Mouse (Mus musculus): ENCODE measurements around the gene Gm49354.
A peak's percentile ranks its signal among the peaks of the same experiment; 100 is the strongest.
"Not testable (repeated sequence)": the region's sequence is repeated elsewhere in the genome, so short reads cannot be mapped to it uniquely, and the experiment has no call there.

The Gm49354 gene

DNA sequence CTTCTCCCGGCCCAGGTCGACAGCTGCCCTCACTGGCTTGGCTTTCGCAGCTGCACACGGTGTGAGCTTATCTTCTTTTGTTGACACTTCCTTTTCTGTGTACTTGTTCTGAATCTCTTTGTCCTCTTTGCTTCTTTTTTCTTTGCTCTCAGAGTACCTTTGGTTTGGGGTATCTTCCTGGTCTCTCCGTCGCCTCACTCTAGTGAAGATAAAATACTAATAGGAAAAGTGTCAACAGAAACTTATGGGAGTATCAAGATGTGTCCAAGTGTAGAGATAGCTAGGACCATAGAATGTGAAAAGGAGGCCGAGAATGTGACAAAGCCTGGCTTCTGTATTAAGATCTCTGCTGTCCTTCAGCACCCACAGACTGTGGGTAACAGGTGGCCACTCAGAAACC is at the start of gene Gm49354:
Gene Gm49354 (minus strand): TSS at position 101 of the 400 bp plus-strand sequence.
- no peak for DNase-seq (ENCODE audit: low read depth, low spot score)

DNA sequence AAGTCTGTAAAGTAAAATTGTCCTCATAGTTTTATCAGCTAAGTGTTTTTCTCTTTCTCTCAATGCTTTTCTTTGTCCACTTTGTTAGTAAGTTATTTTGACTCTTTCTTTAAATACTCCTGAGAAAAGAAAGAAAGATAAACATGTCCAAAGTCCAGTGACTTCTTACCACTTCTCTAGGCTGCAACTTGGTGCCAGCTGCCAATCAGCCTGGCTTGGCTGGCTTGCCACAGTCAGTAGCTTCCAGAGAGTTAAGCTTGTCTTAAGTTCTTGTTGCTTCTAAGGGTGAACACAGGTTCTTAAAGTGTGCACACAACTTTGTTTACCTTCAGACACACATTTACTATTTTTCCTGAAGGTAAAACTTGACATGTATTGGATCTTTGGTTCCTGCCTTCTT is 43.9 kb upstream of the Gm49354 start:
- no peak for DNase-seq (ENCODE audit: low read depth, low spot score)

DNA sequence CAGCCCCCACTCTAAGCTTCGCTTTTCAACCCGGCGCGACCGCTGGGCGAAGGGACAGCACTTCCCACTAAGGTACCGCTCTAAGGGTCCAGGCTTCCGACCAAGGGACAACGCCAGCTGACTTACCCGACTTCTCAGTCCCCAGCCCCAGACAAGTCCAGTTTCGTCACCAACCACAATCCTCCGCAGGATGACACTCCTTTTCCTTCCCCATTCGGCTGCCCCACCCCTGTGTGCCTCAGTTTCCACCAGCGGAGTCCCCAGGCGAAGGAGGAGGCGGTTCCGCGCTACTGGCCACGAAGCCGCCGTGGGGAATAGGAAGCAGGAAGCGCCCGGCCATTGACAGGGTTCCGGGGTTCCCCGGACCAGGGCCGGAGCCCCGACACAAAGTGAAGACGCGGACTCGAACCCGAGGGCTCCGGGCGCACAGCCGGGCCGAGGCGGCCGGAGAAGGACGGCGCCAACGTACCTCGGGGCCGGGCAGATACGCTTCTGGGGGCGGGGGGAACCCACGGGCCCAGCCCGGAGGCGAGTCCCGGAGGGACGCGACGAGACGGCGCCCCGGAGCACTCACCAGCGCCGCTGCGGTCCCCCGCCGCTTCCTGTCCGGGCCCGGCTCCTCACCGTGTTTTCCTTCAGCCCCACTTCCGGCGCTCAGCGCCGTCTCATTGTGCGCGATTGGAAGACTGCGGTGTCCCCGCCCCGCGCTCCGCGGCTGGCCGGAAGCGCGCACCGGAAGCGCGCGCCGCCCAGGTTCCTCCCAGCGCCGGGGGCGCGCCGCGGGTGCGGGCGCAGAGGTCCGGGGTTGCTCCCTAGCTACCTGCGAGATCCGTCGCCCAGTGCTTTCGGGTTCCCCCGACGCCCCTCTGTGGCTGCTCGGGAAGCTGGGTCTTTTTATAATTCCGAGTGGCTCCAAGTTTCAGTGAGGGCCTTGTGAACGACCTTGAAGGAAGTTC is 40.7 kb upstream of the Gm49354 start, which contains the start of gene Tut7:
Gene Tut7 (minus strand): TSS at position 641 of the 956 bp plus-strand sequence.
- peak; percentile 85 for DNase-seq (ENCODE audit: low read depth, low spot score)

DNA sequence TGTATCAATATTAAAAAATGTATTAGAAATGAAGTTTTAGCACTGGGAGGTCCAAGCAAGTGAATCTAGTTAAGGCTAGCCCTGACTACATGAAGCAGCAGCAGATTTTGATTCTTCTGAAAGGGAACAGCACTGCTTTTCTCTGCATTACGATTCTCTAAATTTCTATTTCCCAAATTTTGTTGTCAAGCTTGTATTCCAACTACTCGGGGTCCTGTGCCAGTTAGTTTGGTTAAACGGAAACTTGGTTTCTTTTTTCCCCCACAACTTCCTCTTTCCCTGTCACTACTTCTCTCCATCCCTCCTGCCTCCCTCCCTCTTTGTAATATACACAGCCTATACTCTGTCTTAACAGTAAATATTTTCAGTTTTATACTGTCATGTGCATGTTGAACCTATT is 38.8 kb upstream of the Gm49354 start:
- no peak for DNase-seq (ENCODE audit: low read depth, low spot score)

DNA sequence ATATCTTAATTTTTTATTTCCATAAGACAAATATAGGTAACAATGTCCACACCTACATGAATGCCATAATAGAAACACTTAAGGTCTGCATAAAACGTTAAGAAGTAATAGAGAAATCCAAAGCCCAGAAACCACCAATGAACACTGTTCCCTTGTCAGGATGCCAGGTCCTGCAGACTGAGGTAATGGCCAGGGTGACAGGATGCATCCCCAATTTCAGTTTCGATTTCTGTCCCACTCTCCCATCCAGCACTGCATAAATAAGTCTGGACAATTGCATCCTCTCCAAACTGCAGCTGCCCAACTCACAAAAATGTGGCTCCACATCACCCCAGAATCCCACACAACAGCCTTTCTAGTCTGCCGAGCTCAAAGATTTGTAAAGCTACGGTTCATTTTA is 38.1 kb upstream of the Gm49354 start:
- no peak for DNase-seq (ENCODE audit: low read depth, low spot score)

DNA sequence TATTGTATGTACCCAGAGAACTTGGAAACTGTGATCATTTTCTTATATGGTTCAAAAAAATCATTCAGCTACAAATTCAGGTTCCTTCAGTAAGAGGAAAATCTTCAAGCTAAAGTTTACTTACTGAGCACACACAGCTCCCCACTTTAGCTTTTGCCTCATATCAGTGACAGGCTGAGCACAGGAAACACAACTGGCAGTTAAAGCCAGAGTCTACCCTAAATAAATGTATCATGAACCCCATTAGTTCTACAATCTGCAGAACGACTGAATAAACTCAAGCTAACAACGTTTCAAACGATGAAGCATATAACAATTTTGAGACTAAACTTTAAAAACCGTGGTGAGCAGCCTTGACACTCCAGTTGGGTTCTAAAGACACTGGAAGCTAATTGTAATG is 35.3 kb upstream of the Gm49354 start:
- DNase-seq (ENCODE audit: low read depth, low spot score): no peak

DNA sequence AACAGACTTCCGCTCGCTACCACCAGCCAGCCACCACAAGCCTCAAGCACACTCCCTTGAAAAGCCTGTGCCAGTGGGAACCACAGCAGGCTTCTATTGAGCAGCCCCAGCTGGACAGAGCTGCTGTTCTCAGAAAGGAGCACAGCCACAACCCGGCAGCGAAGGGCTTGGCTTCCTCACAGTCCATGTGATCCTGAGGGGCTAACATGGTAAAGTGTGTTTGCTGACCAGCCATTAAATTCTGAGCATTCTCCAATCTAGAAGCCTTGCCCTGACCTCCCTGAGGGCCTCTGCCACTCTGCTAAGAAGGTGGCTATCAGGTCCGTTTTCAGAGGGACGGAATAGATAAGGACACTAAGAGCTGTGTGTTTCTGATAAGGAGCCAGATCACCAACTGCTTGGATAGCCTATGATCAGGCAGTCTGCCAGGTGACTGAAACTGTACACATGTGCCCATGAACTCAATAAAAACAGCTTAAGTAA is 32.1 kb upstream of the Gm49354 start:
- no peak for DNase-seq (ENCODE audit: low read depth, low spot score)

DNA sequence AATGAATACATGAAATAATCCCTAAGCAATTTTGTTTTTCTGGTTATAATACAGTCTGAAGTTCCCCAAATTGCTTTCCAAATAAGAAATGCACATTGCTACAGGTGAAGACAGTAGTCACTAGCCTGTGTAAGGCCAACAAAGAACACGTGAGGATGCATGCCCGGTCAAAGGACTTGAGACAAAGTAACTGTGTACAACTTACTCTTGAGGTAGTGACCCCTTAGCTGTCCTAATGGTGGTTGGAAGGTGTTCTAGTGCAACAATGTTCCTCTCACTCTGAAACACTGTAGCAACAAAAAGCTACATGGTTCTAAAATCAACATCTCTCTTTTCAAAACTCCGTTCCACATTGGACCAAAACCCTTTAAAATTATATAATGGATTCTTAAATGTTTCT is 29.5 kb upstream of the Gm49354 start:
- no peak for DNase-seq (ENCODE audit: low read depth, low spot score)

DNA sequence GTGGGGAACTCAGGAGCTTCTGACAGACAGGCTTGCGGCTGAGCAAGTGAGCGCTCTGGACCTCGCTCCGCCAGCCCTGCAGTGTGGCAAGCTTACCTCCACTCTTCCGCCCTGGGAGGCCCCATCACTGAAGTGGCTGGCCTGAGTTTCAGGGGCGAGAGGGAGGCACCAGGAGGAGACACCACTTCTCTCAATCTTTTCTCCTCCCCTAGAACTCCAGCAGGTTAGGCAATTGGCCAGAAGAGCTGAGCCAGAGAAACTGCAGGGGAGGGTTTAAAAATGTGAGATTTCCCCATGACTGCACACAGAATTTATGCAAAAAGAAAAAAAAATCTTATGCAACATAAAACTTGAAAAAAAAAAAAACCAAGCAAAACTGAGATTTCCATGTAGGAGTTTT is 19.0 kb upstream of the Gm49354 start:
- DNase-seq (ENCODE audit: low read depth, low spot score): no peak

DNA sequence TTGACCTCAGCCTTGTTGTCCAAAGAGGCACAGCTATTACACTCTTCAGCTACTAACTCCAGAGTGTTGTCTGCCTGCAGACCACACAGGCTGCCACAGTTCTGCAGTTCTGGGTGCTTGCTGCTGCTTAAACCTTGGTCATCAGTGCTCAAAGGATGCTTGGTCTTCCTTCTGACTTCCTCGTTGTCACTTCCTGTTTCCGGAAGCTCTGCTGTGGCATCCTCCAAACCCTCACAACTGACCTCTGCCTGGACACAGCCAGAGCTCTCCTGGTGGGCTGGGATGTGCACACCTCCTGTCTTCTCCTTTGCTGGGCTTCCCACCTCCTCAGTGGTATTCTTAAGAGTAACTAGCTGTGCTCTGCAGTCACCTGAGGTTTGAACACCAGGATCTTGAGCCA is 18.0 kb upstream of the Gm49354 start:
- DNase-seq (ENCODE audit: low read depth, low spot score): no peak

DNA sequence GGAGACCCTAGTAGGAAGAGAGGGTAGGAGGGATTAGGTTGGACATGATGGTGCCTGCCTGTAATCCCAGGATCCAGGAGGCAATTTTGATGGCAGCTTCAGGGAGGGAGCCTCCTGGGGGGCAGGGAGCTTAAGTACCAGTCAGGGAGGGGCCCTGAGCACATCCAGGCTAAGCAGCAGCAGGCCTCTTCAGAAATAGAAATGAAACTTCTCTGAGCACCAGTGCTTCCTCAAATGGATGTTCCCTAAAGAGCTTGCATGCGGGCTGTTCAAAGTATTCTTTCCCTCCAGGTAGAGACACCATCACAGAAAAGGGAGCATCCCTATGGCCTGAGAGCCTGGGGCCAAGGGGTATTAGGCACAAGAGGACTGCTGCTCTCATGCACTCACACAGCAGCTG is 16.3 kb upstream of the Gm49354 start:
- DNase-seq (ENCODE audit: low read depth, low spot score): no peak

DNA sequence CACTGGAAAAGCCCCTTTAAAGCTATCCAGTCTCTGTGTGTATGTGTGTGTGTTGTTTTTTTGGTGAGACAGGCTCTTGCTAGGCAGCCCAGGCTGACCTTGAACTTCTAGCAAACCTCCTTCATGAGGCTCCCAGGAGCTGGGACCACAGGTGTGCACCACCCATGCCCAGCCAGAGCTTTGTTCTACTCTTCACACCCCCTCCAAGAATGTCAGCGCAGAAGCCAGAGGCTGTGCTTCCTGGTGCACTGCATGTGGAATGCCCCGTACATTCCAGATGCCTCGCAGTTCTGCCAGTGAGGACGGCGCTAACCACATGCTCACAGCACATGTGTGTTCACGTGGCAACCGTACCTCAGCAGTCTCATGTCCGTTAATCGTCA is 14.4 kb upstream of the Gm49354 start:
- no peak for DNase-seq (ENCODE audit: low read depth, low spot score)

DNA sequence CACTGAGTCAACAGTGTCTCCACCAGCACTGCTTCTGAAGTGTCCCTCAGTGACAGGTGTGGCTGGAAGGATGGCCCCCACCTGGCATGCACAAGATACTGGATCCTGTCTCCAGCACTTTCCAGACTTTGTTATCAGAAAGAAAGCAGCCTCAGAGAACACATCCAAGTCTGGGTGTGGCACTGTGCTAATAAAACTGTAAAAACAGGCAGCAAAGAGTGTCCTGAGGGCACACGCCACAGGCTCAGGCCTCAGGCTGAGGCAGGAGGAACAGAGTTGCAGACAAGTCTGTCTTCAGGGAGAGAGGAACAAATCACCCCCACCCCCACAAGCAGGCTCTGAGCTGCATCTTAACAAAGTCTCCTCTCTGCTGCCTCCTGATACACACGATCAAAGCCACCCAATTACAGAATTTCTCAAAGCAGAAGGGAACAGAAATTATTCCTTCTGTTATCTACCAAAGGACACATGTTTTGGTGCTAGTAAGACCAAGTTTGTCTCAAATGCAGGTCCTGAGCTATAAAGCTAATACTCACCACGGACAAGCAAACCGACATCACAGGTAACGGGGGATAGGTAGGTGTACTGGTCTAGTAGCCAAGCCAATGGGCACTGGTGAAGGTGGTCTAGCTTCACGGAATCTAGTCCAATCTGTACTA is 13.9 kb upstream of the Gm49354 start:
- no peak for DNase-seq (ENCODE audit: low read depth, low spot score)

DNA sequence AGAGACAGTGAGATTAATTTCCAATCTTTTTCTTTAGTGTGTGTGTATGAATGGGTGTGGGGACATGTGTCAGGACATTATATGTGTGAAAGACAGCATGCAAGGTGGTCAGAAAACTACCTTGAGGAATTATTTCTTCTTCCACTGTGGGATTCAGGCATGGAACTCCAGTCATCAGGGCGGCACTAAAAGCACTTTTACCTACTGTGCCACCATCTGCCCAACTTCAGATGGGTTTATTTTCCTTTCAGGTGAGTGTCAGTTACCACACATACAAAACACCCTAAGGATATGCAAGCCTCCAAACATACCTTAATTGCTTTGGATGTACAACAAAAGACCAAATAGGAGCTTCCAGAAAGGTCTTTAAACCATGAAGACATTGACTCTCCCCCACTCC is 12.7 kb upstream of the Gm49354 start:
- no peak for DNase-seq (ENCODE audit: low read depth, low spot score)

DNA sequence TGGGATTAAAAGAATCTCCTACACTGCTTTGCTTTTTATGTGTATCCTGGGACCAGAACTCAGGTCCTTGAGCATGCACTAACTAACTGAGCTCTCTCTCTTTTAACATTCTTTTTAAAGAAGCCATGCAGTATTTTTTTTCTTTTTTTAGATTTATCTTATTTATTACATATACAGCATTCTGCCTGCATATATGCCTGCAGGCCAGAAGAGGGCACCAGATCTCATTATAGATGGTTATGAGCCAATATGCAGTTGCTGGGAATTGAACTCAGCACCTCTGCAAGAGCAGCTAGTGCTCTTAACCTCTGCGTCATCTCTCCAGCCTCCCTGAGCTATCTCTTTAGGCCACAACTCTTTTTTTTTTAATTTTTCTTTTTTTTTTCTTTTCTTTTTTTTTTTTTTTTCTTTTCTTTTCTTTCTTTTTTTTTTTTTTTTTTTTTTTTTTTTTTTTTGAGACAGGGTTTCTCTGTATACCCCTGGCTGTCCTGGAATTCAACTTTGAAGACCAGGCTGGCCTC is 2.2 kb downstream of the Gm49354 start:
- DNase-seq (ENCODE audit: low read depth, low spot score): not testable (repeated sequence)

DNA sequence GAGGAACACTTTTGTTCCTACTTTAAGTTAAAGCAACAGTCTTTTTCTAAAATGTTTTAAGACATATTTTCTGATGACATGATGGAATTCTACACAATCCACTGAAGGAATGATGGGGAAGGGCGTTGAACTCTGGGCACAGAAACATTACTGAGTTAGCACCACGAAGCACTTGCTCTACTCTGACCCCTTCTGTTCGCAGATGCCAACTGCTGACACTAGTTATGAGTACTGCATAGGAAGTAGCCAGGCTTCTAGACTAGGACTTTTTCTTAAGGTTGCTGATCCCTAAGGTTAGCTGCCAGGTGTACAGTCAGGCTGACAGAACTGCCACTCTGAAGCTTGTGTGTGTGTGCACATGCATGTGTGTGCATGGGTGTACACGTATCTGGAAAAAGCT is 2.8 kb downstream of the Gm49354 start:
- DNase-seq (ENCODE audit: low read depth, low spot score): no peak

DNA sequence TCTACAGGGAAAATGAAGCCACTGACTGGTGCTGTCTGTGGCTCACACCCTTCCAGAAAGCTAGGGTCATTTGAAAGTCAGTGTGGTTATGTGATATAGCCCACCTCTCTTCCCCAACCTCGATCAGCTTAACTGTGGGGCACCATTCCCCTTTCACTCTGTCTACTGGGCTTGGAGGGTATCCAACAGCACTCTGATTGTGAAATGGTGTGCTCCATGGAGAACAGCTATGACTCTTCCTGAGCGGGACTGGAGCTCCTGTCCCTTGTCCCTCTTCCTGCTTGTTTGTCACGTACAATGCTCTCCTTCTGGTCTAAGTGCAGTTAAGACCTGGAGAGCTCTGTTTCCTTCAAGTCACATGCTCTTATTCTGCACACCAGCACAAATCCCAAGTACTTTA is 6.9 kb downstream of the Gm49354 start:
- no peak for DNase-seq (ENCODE audit: low read depth, low spot score)

DNA sequence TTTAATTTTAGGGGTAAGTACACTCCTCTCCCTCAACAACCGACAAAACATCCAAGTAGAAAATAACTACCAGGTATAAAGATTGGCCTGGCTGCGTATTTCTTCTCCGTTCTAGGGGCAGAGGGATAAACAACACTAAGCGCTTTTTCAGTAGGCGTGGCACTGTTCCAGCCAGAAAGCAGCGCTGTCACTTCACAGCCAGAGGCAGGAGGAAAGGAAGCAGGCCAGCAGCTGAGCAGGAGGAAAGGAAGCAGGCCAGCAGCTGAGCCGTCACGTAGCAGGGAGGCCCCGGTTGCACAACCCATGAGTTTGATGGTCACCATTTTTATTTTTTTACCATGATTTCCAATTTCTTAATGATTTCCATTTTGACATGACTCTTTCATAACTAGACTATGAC is 10.8 kb downstream of the Gm49354 start:
- DNase-seq (ENCODE audit: low read depth, low spot score): no peak

DNA sequence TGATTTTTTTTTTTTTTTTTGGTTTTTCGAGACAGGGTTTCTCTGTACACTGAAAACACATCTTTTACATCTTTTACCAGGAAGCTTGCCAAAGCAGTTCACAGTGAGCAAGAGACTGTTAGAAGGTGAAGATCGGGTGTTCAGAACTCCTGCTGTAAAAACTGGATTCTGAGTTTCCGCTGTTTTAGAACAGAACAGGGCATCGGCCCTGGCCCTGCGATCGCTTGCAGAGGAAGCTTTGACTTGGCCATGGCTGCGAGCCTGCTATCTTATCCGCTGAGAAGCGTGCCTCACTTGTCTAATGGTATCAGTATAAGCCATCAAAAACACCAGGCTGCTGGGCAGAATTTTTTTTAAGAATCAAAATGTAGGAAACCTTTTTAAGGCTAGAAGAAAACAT is 11.2 kb downstream of the Gm49354 start:
- DNase-seq (ENCODE audit: low read depth, low spot score): no peak

DNA sequence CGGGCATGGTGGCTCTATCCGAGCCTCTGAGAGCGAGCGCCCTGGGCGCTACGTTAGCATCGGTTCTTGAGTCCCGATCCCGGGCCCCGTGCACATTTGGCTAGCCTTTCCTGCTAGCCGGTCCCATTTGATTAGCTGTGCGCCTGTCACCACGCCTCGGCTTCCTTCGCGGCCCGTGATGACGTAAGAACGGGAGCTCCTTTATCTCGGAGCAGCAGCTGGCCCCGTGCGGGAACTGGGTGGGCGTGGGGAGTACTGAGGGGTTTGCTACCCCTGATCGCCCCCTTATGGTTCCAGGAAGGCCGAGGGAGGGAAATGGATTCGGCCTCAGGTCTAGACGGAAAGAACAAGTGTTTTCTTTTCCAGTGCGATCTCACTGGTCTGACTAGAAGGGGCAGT is 11.9 kb downstream of the Gm49354 start:
- DNase-seq (ENCODE audit: low read depth, low spot score): peak; percentile 70

DNA sequence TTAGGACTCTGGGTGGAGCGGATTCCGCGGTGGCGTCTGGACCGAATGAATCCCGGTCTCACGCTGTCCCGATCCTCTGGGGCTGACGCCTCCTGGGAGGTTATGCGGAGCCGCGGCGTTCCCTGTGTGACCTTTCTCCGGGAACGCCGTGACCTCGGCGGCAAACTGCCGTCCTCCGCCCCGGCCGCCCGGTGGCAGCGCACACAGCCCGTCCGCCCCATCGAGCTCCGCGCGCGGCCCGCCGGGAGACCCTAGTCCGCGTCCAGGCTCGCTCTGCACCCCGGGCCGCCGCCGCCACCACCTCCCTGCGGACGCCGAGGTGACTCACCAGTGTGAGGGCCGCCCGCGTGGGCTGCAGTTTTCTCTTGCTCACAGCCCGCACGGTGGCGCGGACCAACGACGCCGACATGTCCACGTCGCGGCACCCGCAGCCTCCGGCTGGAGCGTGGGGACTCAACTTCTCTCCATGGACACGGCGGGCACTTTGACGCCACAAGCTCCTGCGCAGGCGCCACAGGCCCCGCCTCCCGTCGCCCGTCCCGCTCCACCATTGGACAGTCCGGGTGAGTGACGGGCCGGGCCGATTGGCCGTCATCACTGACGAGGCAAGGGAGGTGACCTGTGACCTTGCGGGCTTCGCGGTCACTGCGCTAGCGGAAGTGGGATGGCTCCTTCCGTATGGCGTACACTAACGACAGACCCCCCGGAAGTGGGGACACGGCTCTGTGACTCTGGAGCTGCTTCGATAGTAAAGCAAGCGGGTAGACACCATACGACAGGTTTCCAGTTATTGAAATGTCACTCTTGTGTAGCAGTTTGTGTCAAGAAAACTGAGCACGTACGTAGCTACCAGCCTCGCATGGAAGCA is 12.5 kb downstream of the Gm49354 start, which contains the start of gene Isca1:
Gene Isca1 (minus strand): TSS at position 515 of the 868 bp plus-strand sequence.
- DNase-seq (ENCODE audit: low read depth, low spot score): peak; percentile 93

DNA sequence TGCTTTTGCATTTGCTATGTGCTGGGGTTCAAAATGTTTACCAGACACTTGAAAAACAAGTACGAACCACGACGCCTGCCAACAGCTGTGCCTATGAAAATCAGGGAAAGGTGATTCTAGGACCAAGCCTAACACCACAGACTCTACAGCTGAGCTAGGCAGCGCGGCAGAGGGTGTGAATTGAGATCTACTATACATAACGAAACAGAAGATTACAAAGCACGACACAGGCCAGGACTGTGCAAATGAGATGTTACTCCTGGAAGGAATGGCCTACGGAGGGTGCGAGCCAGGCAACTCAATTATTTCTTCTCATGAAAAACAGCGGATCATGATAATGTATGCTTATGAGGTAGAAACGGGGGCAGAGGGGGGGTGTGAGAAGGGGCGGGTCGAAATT is 13.5 kb downstream of the Gm49354 start:
- no peak for DNase-seq (ENCODE audit: low read depth, low spot score)

All from brain, embryonic 18.5 days (tissue).